Mouse (Mus musculus): ENCODE data around the gene Satb2.

DNA sequence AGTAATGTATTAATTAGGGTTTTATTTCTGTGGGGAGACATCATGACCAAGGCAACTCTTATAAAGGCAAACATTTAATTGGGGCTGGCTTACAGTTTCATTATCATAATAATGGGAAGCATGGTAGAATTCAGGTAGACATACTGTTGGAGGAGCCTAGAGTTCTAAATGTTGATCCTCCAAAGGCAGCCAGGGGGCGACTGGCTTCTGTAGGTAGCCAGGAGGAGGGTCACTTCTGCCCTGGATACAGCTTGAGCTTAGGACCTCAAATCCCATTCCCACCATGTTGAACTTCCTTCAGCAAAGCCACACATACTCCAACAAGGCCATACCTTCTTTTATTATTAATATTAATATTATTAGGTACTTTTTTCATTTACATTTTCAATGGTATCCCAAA, 225.2 kb downstream of the Satb2 start:
- TF ChIP-seq MAZ (IDR thresholded peaks at IDR 0.05; ENCODE audit: low read depth, low read length): no peak
- TF ChIP-seq NRF1 (IDR thresholded peaks at IDR 0.05; ENCODE audit: insufficient read depth, low read depth, low read length, poor library complexity, severe bottlenecking): no peak
- TF ChIP-seq ZNF384 (IDR thresholded peaks at IDR 0.05; ENCODE audit: low read depth, low read length): no peak
- TF ChIP-seq EP300 (IDR thresholded peaks at IDR 0.05; ENCODE audit: low read depth in 1 of 2, low read length in 2 of 2): no peak
- no peak for TF ChIP-seq UBTF (IDR thresholded peaks at IDR 0.05; ENCODE audit: borderline replicate concordance, insufficient read depth, low read depth, low read length)
- TF ChIP-seq CHD1 (IDR thresholded peaks at IDR 0.05; ENCODE audit: low read depth, low read length): no peak
- no peak for TF ChIP-seq CHD2 (IDR thresholded peaks at IDR 0.05; ENCODE audit: low read length)
- no peak for TF ChIP-seq NELFE (IDR thresholded peaks at IDR 0.05; ENCODE audit: low read depth, low read length)
- TF ChIP-seq ZMIZ1 (IDR thresholded peaks at IDR 0.05; ENCODE audit: low read depth, low read length): no peak
- TF ChIP-seq HCFC1 (IDR thresholded peaks at IDR 0.05; ENCODE audit: low read depth, low read length): no peak
- TF ChIP-seq GABPA (IDR thresholded peaks at IDR 0.05; ENCODE audit: low read depth, low read length): no peak
- TF ChIP-seq MYB (IDR thresholded peaks at IDR 0.05; ENCODE audit: low read depth, low read length): no peak
- TF ChIP-seq ELF1 (IDR thresholded peaks at IDR 0.05; ENCODE audit: low read depth, low read length): no peak

Data from MEL (cell line).